Mouse (Mus musculus): ENCODE data around the gene Wscd2.

Wscd2 gene

GRCm38 (mm10) chr5:113480451-113480850 lies 9.7 kb upstream of the Wscd2 start:
- no peak for DNase-seq (ENCODE audit: low read depth, low spot score)

GRCm38 (mm10) chr5:113485584-113486162 lies 4.5 kb upstream of the Wscd2 start:
- no peak for DNase-seq (ENCODE audit: low read depth, low spot score)

- DNase-seq (ENCODE audit: low read depth, low spot score): no peak
These were observed 2.3 kb upstream of the Wscd2 start for GRCm38 (mm10) chr5:113487879-113488278.

- no peak for DNase-seq (ENCODE audit: low read depth, low spot score)
These were observed 516 bp upstream of the Wscd2 start for GRCm38 (mm10) chr5:113489617-113490016.

- DNase-seq (ENCODE audit: low read depth, low spot score): peak; percentile 49
These were observed 531 bp downstream of the Wscd2 start for GRCm38 (mm10) chr5:113490467-113491260.

- no peak for DNase-seq (ENCODE audit: low read depth, low spot score)
These were observed 1.4 kb downstream of the Wscd2 start for GRCm38 (mm10) chr5:113491552-113491951.

GRCm38 (mm10) chr5:113491988-113492387 lies 1.9 kb downstream of the Wscd2 start:
- DNase-seq (ENCODE audit: low read depth, low spot score): no peak

GRCm38 (mm10) chr5:113492417-113493035 lies 2.4 kb downstream of the Wscd2 start:
- peak; percentile 78 for DNase-seq (ENCODE audit: low read depth, low spot score)

GRCm38 (mm10) chr5:113493997-113494396 lies 3.9 kb downstream of the Wscd2 start:
- DNase-seq (ENCODE audit: low read depth, low spot score): no peak

- no peak for DNase-seq (ENCODE audit: low read depth, low spot score)
These were observed 6.8 kb downstream of the Wscd2 start for GRCm38 (mm10) chr5:113496926-113497325.

GRCm38 (mm10) chr5:113499421-113499820 lies 9.3 kb downstream of the Wscd2 start:
- DNase-seq (ENCODE audit: low read depth, low spot score): no peak

- DNase-seq (ENCODE audit: low read depth, low spot score): peak; percentile 64
These were observed 13.1 kb downstream of the Wscd2 start for GRCm38 (mm10) chr5:113503276-113503675.

- DNase-seq (ENCODE audit: low read depth, low spot score): peak; percentile 54
These were observed 14.5 kb downstream of the Wscd2 start for GRCm38 (mm10) chr5:113504654-113505053.

- DNase-seq (ENCODE audit: low read depth, low spot score): no peak
These were observed 15.9 kb downstream of the Wscd2 start for GRCm38 (mm10) chr5:113506065-113506464.

- no peak for DNase-seq (ENCODE audit: low read depth, low spot score)
These were observed 16.6 kb downstream of the Wscd2 start for GRCm38 (mm10) chr5:113506779-113507178.

- no peak for DNase-seq (ENCODE audit: low read depth, low spot score)
These were observed 19.0 kb downstream of the Wscd2 start for GRCm38 (mm10) chr5:113509167-113509566.

- DNase-seq (ENCODE audit: low read depth, low spot score): no peak
These were observed 23.5 kb downstream of the Wscd2 start for GRCm38 (mm10) chr5:113513640-113514039.

- DNase-seq (ENCODE audit: low read depth, low spot score): no peak
These were observed 23.9 kb downstream of the Wscd2 start for GRCm38 (mm10) chr5:113514062-113514461.

- no peak for DNase-seq (ENCODE audit: low read depth, low spot score)
These were observed 26.2 kb downstream of the Wscd2 start for GRCm38 (mm10) chr5:113516119-113516872.

GRCm38 (mm10) chr5:113516873-113517336 lies 26.8 kb downstream of the Wscd2 start:
- no peak for DNase-seq (ENCODE audit: low read depth, low spot score)

GRCm38 (mm10) chr5:113517387-113517786 lies 27.3 kb downstream of the Wscd2 start:
- DNase-seq (ENCODE audit: low read depth, low spot score): no peak

GRCm38 (mm10) chr5:113521037-113521436 lies 30.9 kb downstream of the Wscd2 start:
- no peak for DNase-seq (ENCODE audit: low read depth, low spot score)

All from mesoderm, embryonic 11.5 days (tissue).